Mouse (Mus musculus): ENCODE data around the gene Lif.

GRCm38 (mm10) chr11:4217914-4218629 is 39.3 kb upstream of the Lif start, which contains the start of gene Castor1:
- TF ChIP-seq CTCF (IDR thresholded peaks at IDR 0.05; ENCODE audit: insufficient read depth, low read depth, low read length), result no peak; the same call in 1 of the 2 replicates
- no peak for TF ChIP-seq POLR2A (IDR thresholded peaks at IDR 0.05; ENCODE audit: insufficient read depth, low read depth, low read length)
